Comparison of ENCODE assay signal across 8 mouse cellular contexts in genomic region chr2:71757098-71757497, GRCm38 (mm10). TPM values are rescaled to one million over a fixed set of nuclear protein-coding genes. Genes with fewer than 3 reads are reported as not detected.
DNase-seq lines count a peak whose midpoint lies in the region; ATAC-seq and TF ChIP-seq lines count a peak whose summit lies in the region.

No protein-coding gene starts in this region.

- H3K9ac ChIP-seq in kidney, embryonic 14.5 days (ENCODE audit: low read depth, low read length): no peak overlapping the region

- no peak; the same call in 1 of the 2 replicates for ATAC-seq in kidney, embryonic 14.5 days (ENCODE audit: low FRiP score, low TSS enrichment)

- H3K4me1 ChIP-seq in kidney, embryonic 14.5 days (ENCODE audit: control insufficient read depth, insufficient read depth, low read length): peaks cover 10% of the 10 kb centered on the region; the same call in 1 of the 2 replicates
- peaks cover 74% of the 10 kb centered on the region for H3K4me1 ChIP-seq in megakaryocyte, embryonic 14.5 days
- H3K4me1 ChIP-seq in thymus, adult 2 months (replicated peaks; ENCODE audit: control insufficient read depth, insufficient read depth, low read length): peaks cover 6% of the 10 kb centered on the region

- no peaks in the 10 kb centered on the region for H3K36me3 ChIP-seq in kidney, embryonic 14.5 days (ENCODE audit: control insufficient read depth, insufficient read depth, low read length)
- peaks cover 8% of the 10 kb centered on the region for H3K36me3 ChIP-seq in megakaryocyte, embryonic 14.5 days (replicated peaks; ENCODE audit: low read length)
- no peaks in the 10 kb centered on the region for H3K36me3 ChIP-seq in thymus, adult 2 months (ENCODE audit: control insufficient read depth, insufficient read depth, low read length)

- TF ChIP-seq POLR2A in thymus, adult 2 months (IDR thresholded peaks at IDR 0.05; ENCODE audit: control insufficient read depth, extremely low read depth, insufficient read depth, low read length, poor library complexity): no peak

- no peak overlapping the region for H3K4me2 ChIP-seq in kidney, embryonic 14.5 days (replicated peaks; ENCODE audit: low read depth, low read length)

- WGBS in kidney, embryonic 14.5 days: 68% methylated on average over 5 of the region's 5 CpGs
- 55% methylated on average over 5 of the region's 5 CpGs for WGBS in thymus, adult 2 months

- H3K27me3 ChIP-seq in kidney, embryonic 14.5 days (ENCODE audit: control insufficient read depth, insufficient read depth, low read length): no peaks in the 10 kb centered on the region
- no peaks in the 10 kb centered on the region for H3K27me3 ChIP-seq in megakaryocyte, embryonic 14.5 days (replicated peaks)
- no peaks in the 10 kb centered on the region for H3K27me3 ChIP-seq in thymus, adult 2 months (ENCODE audit: control insufficient read depth, insufficient read depth, low read length)

- H3K4me3 ChIP-seq in kidney, embryonic 14.5 days (ENCODE audit: low read length): no peak overlapping the region
- H3K4me3 ChIP-seq in megakaryocyte, embryonic 14.5 days (replicated peaks): peak overlapping the region; percentile 77
- no peak overlapping the region for H3K4me3 ChIP-seq in thymus, adult 2 months (ENCODE audit: control insufficient read depth, insufficient read depth, low read length)

- peak; percentile 21 for DNase-seq in kidney, adult 18-20 months
- DNase-seq in heart, adult 8-10 months (ENCODE audit: low spot score): peak; percentile 59
- DNase-seq in kidney, adult 9 months: peak; percentile 40
- DNase-seq in thymus, adult 2 months: no peak
- DNase-seq in frontal cortex, postnatal 36 days (ENCODE audit: low spot score in 2 of 2): no peak
- no peak for DNase-seq in frontal cortex, postnatal 25 days (ENCODE audit: low spot score in 2 of 2)

- no peak overlapping the region for H3K27ac ChIP-seq in kidney, embryonic 14.5 days (ENCODE audit: low read depth, low read length)
- no peak overlapping the region for H3K27ac ChIP-seq in thymus, adult 2 months (ENCODE audit: control insufficient read depth, insufficient read depth, low read length)

- no peaks in the 10 kb centered on the region for H3K9me3 ChIP-seq in kidney, embryonic 14.5 days (ENCODE audit: control insufficient read depth, low read length)
- peaks cover 8% of the 10 kb centered on the region for H3K9me3 ChIP-seq in megakaryocyte, embryonic 14.5 days

- TF ChIP-seq CTCF in thymus, adult 2 months (IDR thresholded peaks at IDR 0.05; ENCODE audit: borderline replicate concordance, control insufficient read depth, extremely low read depth, insufficient read depth, low read length, poor library complexity): no peak

RNA-seq across cellular contexts. Expression of gene Itga6, which starts 11.7 kb away (rescaled TPM):
- polyA plus RNA-seq in kidney, embryonic 14.5 days (2014; fragmentation: Nextera tagmentation; extraction: Ambion mirVana): 65.6 and 95.8 TPM in 2 replicates
- 10 to 100 TPM; 29.1 to 67.1 (median 46.3) TPM for total RNA-seq in heart, adult 8-10 months (2022)
- polyA plus RNA-seq in megakaryocyte, embryonic 14.5 days (2012; ENCODE audit: insufficient read depth, low replicate concordance): 75.0 and 110 TPM in 2 replicates
- polyA plus RNA-seq in thymus, adult 2 months (2012; rRNA removed): 38.2 and 38.8 TPM in 2 replicates

Comparison
In these comparisons a context has a peak if more than half of its experiments do, and no peak if none do; other contexts are left out.
1. DNase-seq: peak in kidney, adult 18-20 months (single experiment), heart, adult 8-10 months (single experiment) and kidney, adult 9 months (single experiment); none in thymus, adult 2 months (single experiment), frontal cortex, postnatal 36 days (0 of 2) and frontal cortex, postnatal 25 days (0 of 2).